Mouse (Mus musculus) forebrain, embryonic 13.5 days (tissue): ENCODE measurements around the gene Mesp2. TPM values are rescaled to one million over a fixed set of nuclear protein-coding genes. Genes with fewer than 3 reads are reported as not detected.

Experiments used
- ATAC-seq: fragments of 200-750 bp; cut with Nextera tagmentation; 2 replicates; pipeline ENCODE4 v1.8.0; 2017
- H3K27ac ChIP-seq: fragments of 300-500 bp; sonication (generic); 2 replicates; pipeline ENCODE4 v1.5.1; 2015; ENCODE audit warnings: inconsistent platforms, mild to moderate bottlenecking, moderate library complexity
- H3K27me3 ChIP-seq: fragments of 300-500 bp; sonication (generic); 2 replicates; pipeline ENCODE4 v1.6.1; 2015; ENCODE audit warnings: mild to moderate bottlenecking, inconsistent platforms
- H3K36me3 ChIP-seq: fragments of 300-500 bp; sonication (generic); 2 replicates; pipeline ENCODE4 v1.6.1; 2015; ENCODE audit warnings: mild to moderate bottlenecking, inconsistent platforms; ENCODE audit not compliant: poor library complexity, severe bottlenecking
- H3K4me1 ChIP-seq: fragments of 300-500 bp; sonication (generic); 2 replicates; pipeline ENCODE4 v1.6.1; 2015; ENCODE audit warnings: inconsistent platforms
- H3K4me2 ChIP-seq: fragments of 300-500 bp; sonication (generic); 2 replicates; pipeline ENCODE4 v1.6.1; 2015; ENCODE audit warnings: inconsistent platforms, mild to moderate bottlenecking, moderate library complexity
- H3K4me3 ChIP-seq: fragments of 300-500 bp; sonication (generic); 2 replicates; pipeline ENCODE4 v1.5.1; 2015; ENCODE audit warnings: mild to moderate bottlenecking, inconsistent platforms
- H3K9ac ChIP-seq: fragments of 300-500 bp; sonication (generic); 2 replicates; pipeline ENCODE4 v1.6.1; 2015; ENCODE audit warnings: mild to moderate bottlenecking, inconsistent platforms
- H3K9me3 ChIP-seq: fragments of 300-500 bp; sonication (generic); replicated peaks from 2 replicates; pipeline ENCODE4 v1.6.1; 2016; ENCODE audit warnings: inconsistent platforms
- WGBS: fragments of 180-500 bp; shearing (Covaris S2); methylation state at CpG from one replicate; pipeline ENCODE4 v1.1.7; 2015; 5-methylcytosine and 5-hydroxymethylcytosine counted together
- polyA plus RNA-seq: library from polyadenylated mRNA; unstranded; fragments of >200 nt; fragmentation: Nextera tagmentation; extraction: Ambion mirVana; gene quantifications from 2 replicates; pipeline ENCODE4 v1.2.1, GENCODE M21; 2015

The Mesp2 gene
- polyA plus RNA-seq = 0.90 and 1.1 TPM in 2 replicates

GRCm38 (mm10) chr7:79810611-79811506 is at the start of gene Mesp2:
Gene Mesp2, plus strand, starts transcription at chr7:79810727.
- no peaks in the 10 kb centered on the region; the same call in 1 of the 2 replicates for H3K9me3 ChIP-seq
- H3K4me1 ChIP-seq = 0 out of 2 replicates have a peak, but pooled peaks cover 9% of the 10 kb centered on the region
- ATAC-seq = peak; percentile 74
- H3K4me3 ChIP-seq = peak within 1 kb of the TSS; percentile 39
- peak within 1 kb of the TSS; percentile 64 for H3K4me2 ChIP-seq
- peaks cover 26% of the 10 kb centered on the region for H3K27me3 ChIP-seq
- H3K9ac ChIP-seq = peak within 1 kb of the TSS; percentile 70
- WGBS = 24% methylated on average over 66 of the region's 71 CpGs
- H3K27ac ChIP-seq = no peak within 1 kb of the TSS
- H3K36me3 ChIP-seq = no peaks in the 10 kb centered on the region

DNA sequence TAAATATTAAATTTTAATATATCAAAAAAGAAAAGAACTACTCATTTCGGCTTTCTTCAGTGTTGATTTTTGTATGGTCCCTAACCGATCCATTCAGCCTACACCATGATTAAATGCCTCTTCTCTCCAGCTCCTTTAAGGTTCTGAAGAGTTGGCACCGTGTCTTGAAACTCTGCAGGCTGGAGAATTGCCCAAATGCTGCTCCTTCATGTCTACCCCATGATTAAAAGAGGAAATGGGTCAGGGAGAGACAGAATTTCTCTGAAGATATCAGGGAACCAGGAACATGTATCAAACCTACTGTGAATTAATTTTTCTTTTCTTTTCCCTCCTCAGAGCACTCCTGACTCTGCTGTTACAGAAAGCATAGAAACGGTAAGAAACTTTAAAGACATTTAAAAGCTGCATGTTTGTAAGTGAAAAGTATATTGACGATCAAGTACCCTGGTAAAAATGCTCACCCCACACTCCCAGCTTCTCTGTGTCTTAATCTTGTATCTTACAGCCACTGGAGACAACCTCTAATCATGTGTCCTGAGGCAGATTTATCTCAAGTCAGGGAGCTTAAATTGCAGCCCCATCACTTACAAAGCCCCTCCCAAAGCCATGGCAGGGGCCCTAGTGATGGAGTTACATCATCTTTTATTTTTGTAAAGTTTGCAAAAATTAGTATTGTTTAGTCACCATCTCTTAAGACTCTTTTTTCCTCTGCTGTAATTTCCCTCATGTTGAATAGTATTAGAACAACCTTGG is 49.2 kb upstream of the Mesp2 start:
- no peak overlapping the region for H3K27ac ChIP-seq
- H3K4me1 ChIP-seq = no peaks in the 10 kb centered on the region
- H3K27me3 ChIP-seq = no peaks in the 10 kb centered on the region
- H3K4me2 ChIP-seq = no peak overlapping the region
- WGBS = 81% methylated on average over 5 of the region's 5 CpGs
- H3K4me3 ChIP-seq = no peak overlapping the region
- H3K36me3 ChIP-seq = no peaks in the 10 kb centered on the region
- H3K9me3 ChIP-seq = no peaks in the 10 kb centered on the region
- no peak overlapping the region for H3K9ac ChIP-seq
- ATAC-seq = no peak

DNA sequence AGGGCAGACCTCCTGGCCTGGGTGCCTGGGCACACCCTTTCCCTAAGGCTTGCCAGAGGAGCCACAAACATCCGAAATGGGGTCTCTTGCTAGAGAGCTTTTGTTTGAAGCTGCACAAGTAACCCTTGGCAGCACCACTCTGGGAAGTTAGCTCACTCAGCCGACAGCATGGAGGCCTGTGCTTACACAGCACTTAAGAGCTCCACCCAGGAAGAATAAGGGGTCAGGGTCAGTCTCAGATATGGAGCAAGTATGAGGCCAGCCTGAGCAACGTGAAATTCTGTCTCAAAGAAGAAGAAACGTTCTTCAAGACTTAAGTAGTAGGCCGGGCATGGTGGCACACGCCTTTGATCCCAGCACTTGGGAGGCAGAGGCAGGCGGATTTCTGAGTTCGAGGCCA is 48.4 kb upstream of the Mesp2 start:
- ATAC-seq = no peak
- Histone ChIP-seq H3K9ac (no peak overlapping the region), H3K4me3 (no peak overlapping the region), H3K27ac (no peak overlapping the region), H3K9me3 (no peaks in the 10 kb centered on the region), H3K27me3 (no peaks in the 10 kb centered on the region), H3K4me1 (no peaks in the 10 kb centered on the region), H3K4me2 (no peak overlapping the region), H3K36me3 (no peaks in the 10 kb centered on the region)
- WGBS = 81% methylated on average over 8 of the region's 8 CpGs

GRCm38 (mm10) chr7:79765991-79766390 is 44.5 kb upstream of the Mesp2 start:
- H3K4me3 ChIP-seq = no peak overlapping the region
- H3K9ac ChIP-seq = no peak overlapping the region
- no peak overlapping the region for H3K27ac ChIP-seq
- no peaks in the 10 kb centered on the region for H3K27me3 ChIP-seq
- ATAC-seq = no peak
- H3K4me1 ChIP-seq = no peaks in the 10 kb centered on the region
- WGBS = 48% methylated on average over 1 of the region's 1 CpGs
- no peaks in the 10 kb centered on the region for H3K36me3 ChIP-seq
- no peak overlapping the region for H3K4me2 ChIP-seq
- no peaks in the 10 kb centered on the region for H3K9me3 ChIP-seq

GRCm38 (mm10) chr7:79769664-79770063 is 40.9 kb upstream of the Mesp2 start:
- no peak for ATAC-seq
- no peaks in the 10 kb centered on the region for H3K36me3 ChIP-seq
- no peak overlapping the region for H3K9ac ChIP-seq
- H3K27me3 ChIP-seq = no peaks in the 10 kb centered on the region
- H3K4me3 ChIP-seq = no peak overlapping the region
- no peak overlapping the region for H3K4me2 ChIP-seq
- 87% methylated on average over 3 of the region's 3 CpGs for WGBS
- no peak overlapping the region for H3K27ac ChIP-seq
- no peaks in the 10 kb centered on the region for H3K9me3 ChIP-seq
- no peaks in the 10 kb centered on the region for H3K4me1 ChIP-seq

- H3K9me3 ChIP-seq = no peaks in the 10 kb centered on the region
- H3K9ac ChIP-seq = no peak overlapping the region
- H3K4me3 ChIP-seq = no peak overlapping the region
- no peaks in the 10 kb centered on the region for H3K27me3 ChIP-seq
- no peaks in the 10 kb centered on the region for H3K4me1 ChIP-seq
- no peak overlapping the region for H3K4me2 ChIP-seq
- no peak for ATAC-seq
- WGBS = 45% methylated on average over 15 of the region's 15 CpGs
- no peak overlapping the region for H3K27ac ChIP-seq
- no peaks in the 10 kb centered on the region for H3K36me3 ChIP-seq
Measured at GRCm38 (mm10) chr7:79771561-79772512, 38.7 kb upstream of the Mesp2 start.

GRCm38 (mm10) chr7:79780647-79781626 is 29.6 kb upstream of the Mesp2 start:
- no peaks in the 10 kb centered on the region for H3K27me3 ChIP-seq
- no peaks in the 10 kb centered on the region for H3K9me3 ChIP-seq
- no peak for ATAC-seq
- H3K4me2 ChIP-seq = peak overlapping the region; percentile 41
- WGBS = 35% methylated on average over 16 of the region's 16 CpGs
- H3K9ac ChIP-seq = 0 out of 2 replicates have a peak overlapping the region, but pooled peaks have one; percentile 22
- no peaks in the 10 kb centered on the region for H3K4me1 ChIP-seq
- no peak overlapping the region for H3K4me3 ChIP-seq
- H3K27ac ChIP-seq = no peak overlapping the region
- no peaks in the 10 kb centered on the region for H3K36me3 ChIP-seq

DNA sequence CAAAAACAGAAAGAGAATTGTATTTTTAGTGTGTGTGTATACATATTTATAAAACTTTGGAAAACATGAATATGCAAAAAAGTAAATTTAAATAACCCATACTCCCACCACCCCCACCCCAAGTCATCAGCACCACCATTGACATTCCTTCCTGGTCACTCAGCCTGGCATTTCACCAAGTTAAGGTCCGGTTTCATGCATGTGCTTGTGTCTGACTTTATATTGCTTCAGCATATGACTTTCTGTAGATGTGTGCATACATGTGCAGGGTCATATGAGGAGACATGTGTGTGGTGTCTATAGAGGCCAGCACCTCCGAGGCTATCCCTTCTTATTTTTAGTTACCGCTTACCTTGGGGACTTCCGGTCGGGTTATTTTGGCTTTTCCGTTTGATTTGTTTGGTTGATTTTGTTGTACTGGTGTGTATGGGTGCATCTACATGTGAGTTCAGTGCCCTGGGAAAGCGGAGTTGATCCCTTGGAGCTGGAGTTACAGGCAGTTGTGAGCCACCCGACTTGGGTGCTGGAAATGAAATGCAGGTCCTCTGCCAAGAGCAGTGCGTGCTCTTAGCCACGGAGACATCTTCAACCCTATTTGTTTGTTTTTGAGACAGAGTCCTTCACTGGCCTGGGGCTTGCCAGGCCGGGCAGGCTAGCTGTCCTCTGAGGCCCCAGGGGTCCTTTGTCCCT is 28.6 kb upstream of the Mesp2 start:
- Histone ChIP-seq H3K9me3 (no peaks in the 10 kb centered on the region), H3K4me3 (no peak overlapping the region), H3K4me2 (no peak overlapping the region), H3K36me3 (no peaks in the 10 kb centered on the region), H3K9ac (no peak overlapping the region), H3K27ac (no peak overlapping the region), H3K4me1 (no peaks in the 10 kb centered on the region), H3K27me3 (no peaks in the 10 kb centered on the region)
- 81% methylated on average over 11 of the region's 11 CpGs for WGBS
- no peak for ATAC-seq

DNA sequence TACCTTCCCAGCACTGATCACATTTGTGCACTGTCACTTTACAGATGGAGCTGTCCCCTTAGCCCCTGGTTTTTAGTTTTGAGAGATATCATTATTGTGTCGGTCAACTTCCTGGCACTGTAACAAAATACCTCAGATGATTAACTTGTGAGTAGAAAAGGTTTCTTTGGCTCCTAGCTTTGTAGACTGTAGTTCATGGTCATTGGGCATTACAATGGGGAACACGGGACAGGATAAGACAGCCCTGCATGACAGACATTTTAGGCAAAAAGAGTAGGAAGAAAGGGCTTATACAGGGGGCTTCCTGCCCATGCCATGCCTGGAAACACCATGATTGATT is 28.0 kb upstream of the Mesp2 start:
- WGBS = 78% methylated on average over 2 of the region's 2 CpGs
- H3K36me3 ChIP-seq = no peaks in the 10 kb centered on the region
- no peak for ATAC-seq
- no peak overlapping the region for H3K9ac ChIP-seq
- no peaks in the 10 kb centered on the region for H3K9me3 ChIP-seq
- H3K27ac ChIP-seq = no peak overlapping the region
- H3K27me3 ChIP-seq = no peaks in the 10 kb centered on the region
- H3K4me2 ChIP-seq = no peak overlapping the region
- no peak overlapping the region for H3K4me3 ChIP-seq
- H3K4me1 ChIP-seq = no peaks in the 10 kb centered on the region

- Histone ChIP-seq H3K27ac (no peak overlapping the region), H3K9ac (no peak overlapping the region), H3K36me3 (no peaks in the 10 kb centered on the region), H3K4me1 (no peaks in the 10 kb centered on the region), H3K27me3 (peaks cover 10% of the 10 kb centered on the region), H3K9me3 (no peaks in the 10 kb centered on the region), H3K4me2 (no peak overlapping the region), H3K4me3 (no peak overlapping the region)
- WGBS = 19% methylated on average over 6 of the region's 6 CpGs
- 0 out of 2 replicates have a peak, but pooled peaks have one; percentile 27 for ATAC-seq
Measured at GRCm38 (mm10) chr7:79786295-79786694, 24.2 kb upstream of the Mesp2 start.
